Mouse (Mus musculus): ENCODE measurements around the gene Lekr1. TPM values are rescaled to one million over a fixed set of nuclear protein-coding genes. Genes with fewer than 3 reads are reported as not detected.

Gene Lekr1
- total and polyA plus RNA-seq, 3 experiments: 1.8 to 2.5 TPM; not detected in 1

DNA sequence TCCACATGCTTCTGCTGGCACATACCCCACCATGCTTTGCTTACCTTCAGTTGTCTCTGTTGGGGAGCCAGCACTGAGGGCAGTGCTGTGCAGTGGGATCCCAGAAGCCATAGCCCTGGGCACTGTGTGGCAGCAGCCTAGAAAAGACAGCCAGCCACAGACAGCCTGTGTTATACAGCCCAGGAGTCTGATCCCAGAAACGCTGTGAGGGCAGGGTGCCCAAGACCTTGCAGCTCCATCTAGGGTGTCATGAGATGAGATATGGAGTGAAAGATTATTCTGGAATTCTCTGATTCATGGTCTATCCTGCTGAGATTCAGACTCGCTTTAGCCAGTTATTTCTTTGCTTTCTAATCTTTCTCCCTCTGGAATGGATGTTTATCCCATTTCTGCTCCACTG is 51.4 kb downstream of the Lekr1 start:
- H3K4me1 ChIP-seq (ENCODE audit: control insufficient read depth in 1 of 2, insufficient read depth in 2 of 2, low read length in 2 of 2): no peaks in the 10 kb centered on the region
- peaks cover 0 to 1% of the 10 kb centered on the region in 2 experiments; a peak in 1 of 4 replicates for H3K27me3 ChIP-seq (ENCODE audit: control insufficient read depth in 1 of 2, insufficient read depth in 2 of 2, low read length in 2 of 2)
- H3K27ac ChIP-seq (ENCODE audit: control insufficient read depth, low read depth, low read length): no peak overlapping the region
- DNase-seq (ENCODE audit: low read depth, low spot score): no peak
- no peak overlapping the region for H3K4me3 ChIP-seq (ENCODE audit: control insufficient read depth in 1 of 2, insufficient read depth in 1 of 2, low read depth in 2 of 2, low read length in 2 of 2)
- no peaks in the 10 kb centered on the region for H3K9me3 ChIP-seq (replicated peaks; ENCODE audit: insufficient read depth, low read length)
- H3K79me2 ChIP-seq (ENCODE audit: control insufficient read depth, insufficient read depth, low read length, poor library complexity): no peaks in the 10 kb centered on the region
- H3K36me3 ChIP-seq (ENCODE audit: control insufficient read depth in 1 of 2, insufficient read depth in 2 of 2, low read length in 2 of 2): no peaks in the 10 kb centered on the region
- H3K9ac ChIP-seq (ENCODE audit: control insufficient read depth, low read depth, low read length, poor library complexity, severe bottlenecking): no peak overlapping the region
- TF ChIP-seq SMC3 (IDR thresholded peaks at IDR 0.05; ENCODE audit: low read depth, low read length) (no peak), UBTF (IDR thresholded peaks at IDR 0.05; ENCODE audit: borderline replicate concordance, insufficient read depth, low read depth, low read length) (no peak), USF1 (IDR thresholded peaks at IDR 0.05; ENCODE audit: low read depth, low read length) (no peak), EP300 (IDR thresholded peaks at IDR 0.05; ENCODE audit: low read depth in 1 of 2, low read length in 2 of 2) (no peak)

DNA sequence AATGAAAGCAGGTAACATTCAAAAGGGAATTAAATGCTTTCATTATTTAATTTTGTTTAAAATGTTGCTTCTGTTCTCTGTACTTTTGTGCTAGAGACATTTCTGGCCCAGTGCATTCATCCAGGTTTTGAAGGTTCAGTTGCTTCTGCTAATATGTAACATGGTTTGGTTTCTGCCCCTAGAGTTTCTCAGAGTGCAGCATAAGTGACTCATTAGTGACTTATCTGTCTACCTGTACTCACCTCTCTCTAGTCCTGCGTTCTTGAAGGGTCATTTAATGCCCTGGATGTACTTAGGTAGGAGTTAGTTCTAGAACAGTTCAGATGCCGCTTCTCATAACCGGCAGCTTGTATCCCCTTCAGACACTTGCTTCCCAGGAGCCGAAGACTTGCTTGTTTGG is 56.9 kb downstream of the Lekr1 start:
- TF ChIP-seq MEF2A (IDR thresholded peaks at IDR 0.05; ENCODE audit: extremely low read depth, insufficient replicate concordance, low read depth, low read length, poor library complexity, severe bottlenecking) (no peak), ZMIZ1 (IDR thresholded peaks at IDR 0.05; ENCODE audit: low read depth, low read length) (no peak), BHLHE40 (IDR thresholded peaks at IDR 0.05; ENCODE audit: borderline replicate concordance, low read depth, low read length) (no peak), TBP (IDR thresholded peaks at IDR 0.05; ENCODE audit: low read depth, low read length) (no peak), RAD21 (IDR thresholded peaks at IDR 0.05; ENCODE audit: low read depth, low read length) (no peak), USF1 (IDR thresholded peaks at IDR 0.05; ENCODE audit: low read depth, low read length) (no peak)
- Histone ChIP-seq H3K4me3 (ENCODE audit: control insufficient read depth in 1 of 2, insufficient read depth in 1 of 2, low read depth in 2 of 2, low read length in 2 of 2) (no peak overlapping the region), H3K9ac (ENCODE audit: control insufficient read depth, low read depth, low read length, poor library complexity, severe bottlenecking) (no peak overlapping the region), H3K27ac (ENCODE audit: control insufficient read depth, low read depth, low read length) (no peak overlapping the region), H3K9me3 (replicated peaks; ENCODE audit: insufficient read depth, low read length) (no peaks in the 10 kb centered on the region), H3K79me2 (ENCODE audit: control insufficient read depth, insufficient read depth, low read length, poor library complexity) (no peaks in the 10 kb centered on the region), H3K27me3 (ENCODE audit: control insufficient read depth in 1 of 2, insufficient read depth in 2 of 2, low read length in 2 of 2) (peaks cover 0 to 2% of the 10 kb centered on the region in 2 experiments; a peak in 2 of 4 replicates), H3K4me1 (ENCODE audit: control insufficient read depth in 1 of 2, insufficient read depth in 2 of 2, low read length in 2 of 2) (no peaks in the 10 kb centered on the region), H3K36me3 (ENCODE audit: control insufficient read depth in 1 of 2, insufficient read depth in 2 of 2, low read length in 2 of 2) (no peaks in the 10 kb centered on the region)
- no peak for DNase-seq (ENCODE audit: low read depth, low spot score)

DNA sequence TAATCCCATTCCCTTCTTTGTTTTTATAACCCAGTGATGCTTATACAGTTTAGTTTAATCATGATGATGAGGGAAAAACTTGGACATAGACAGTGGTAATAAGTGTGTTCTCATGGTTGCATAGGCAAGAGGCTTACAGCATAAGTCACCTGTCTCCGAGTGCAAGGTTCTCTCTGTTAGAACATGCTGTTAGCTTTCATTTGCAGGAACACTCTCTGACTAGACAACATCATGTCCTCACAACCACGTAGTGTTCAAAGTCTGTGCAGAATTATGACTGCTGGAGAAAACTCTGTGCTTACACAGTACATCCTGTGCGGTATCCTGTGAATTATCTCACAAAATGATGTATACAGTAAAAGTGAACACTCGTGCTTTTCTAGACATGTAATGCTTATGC is 57.6 kb downstream of the Lekr1 start:
- no peaks in the 10 kb centered on the region for H3K9me3 ChIP-seq (replicated peaks; ENCODE audit: insufficient read depth, low read length)
- no peak for DNase-seq (ENCODE audit: low read depth, low spot score)
- H3K9ac ChIP-seq (ENCODE audit: control insufficient read depth, low read depth, low read length, poor library complexity, severe bottlenecking): no peak overlapping the region
- H3K36me3 ChIP-seq (ENCODE audit: control insufficient read depth in 1 of 2, insufficient read depth in 2 of 2, low read length in 2 of 2): no peaks in the 10 kb centered on the region
- TF ChIP-seq ZC3H11A (IDR thresholded peaks at IDR 0.05; ENCODE audit: low read depth, low read length) (no peak), TCF12 (IDR thresholded peaks at IDR 0.05; ENCODE audit: low read depth, low read length) (no peak), SMC3 (IDR thresholded peaks at IDR 0.05; ENCODE audit: low read depth, low read length) (no peak), GATA1 (IDR thresholded peaks at IDR 0.05; ENCODE audit: low read depth, low read length) (no peak), POLR2A (IDR thresholded peaks at IDR 0.05; ENCODE audit: control insufficient read depth in 1 of 2, insufficient read depth in 1 of 2, low read depth in 1 of 2, low read length in 2 of 2, poor library complexity in 1 of 2) (no peak)
- peaks cover 0 to 2% of the 10 kb centered on the region in 2 experiments; a peak in 2 of 4 replicates for H3K27me3 ChIP-seq (ENCODE audit: control insufficient read depth in 1 of 2, insufficient read depth in 2 of 2, low read length in 2 of 2)
- no peak overlapping the region for H3K27ac ChIP-seq (ENCODE audit: control insufficient read depth, low read depth, low read length)
- H3K4me3 ChIP-seq (ENCODE audit: control insufficient read depth in 1 of 2, insufficient read depth in 1 of 2, low read depth in 2 of 2, low read length in 2 of 2): no peak overlapping the region
- H3K4me1 ChIP-seq (ENCODE audit: control insufficient read depth in 1 of 2, insufficient read depth in 2 of 2, low read length in 2 of 2): no peaks in the 10 kb centered on the region
- H3K79me2 ChIP-seq (ENCODE audit: control insufficient read depth, insufficient read depth, low read length, poor library complexity): no peaks in the 10 kb centered on the region

All from MEL (cell line).